Mouse (Mus musculus) ES-Bruce4 (cell line): Measurements from ENCODE around the gene 2210011C24Rik.

Experiments
- EP300 ChIP-seq: IDR thresholded peaks from 2 replicates; pipeline ENCODE4 v1.6.1; 2011; ENCODE audit warnings: low read depth, low read length; ENCODE audit not compliant: insufficient read depth
- POLR2A ChIP-seq: IDR thresholded peaks from one replicate; pipeline ENCODE4 v1.8.1; 2011; ENCODE audit warnings: low read length; ENCODE audit not compliant: insufficient read depth

DNA sequence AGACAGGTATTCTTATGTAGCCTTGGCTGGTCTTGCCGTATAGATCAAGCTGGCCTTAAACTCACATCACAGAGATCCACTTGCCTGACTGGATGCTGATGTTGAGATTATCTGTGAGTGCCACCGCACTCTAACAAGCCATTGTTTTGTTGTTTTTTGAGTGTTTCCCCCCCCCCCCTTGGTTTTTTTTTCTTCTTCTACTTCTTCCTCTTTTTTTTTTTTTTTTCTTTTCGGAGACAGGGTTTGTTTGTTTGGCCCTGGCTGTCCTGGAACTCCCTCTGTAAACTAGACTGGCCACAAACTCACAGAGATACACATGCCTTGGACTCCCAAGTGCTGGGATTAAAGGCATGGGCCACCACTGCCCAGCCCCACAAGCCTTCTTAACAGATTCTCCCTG, 17.9 kb downstream of the 2210011C24Rik start:
- no peak for TF ChIP-seq EP300
- no peak for TF ChIP-seq POLR2A
